Mouse (Mus musculus): ENCODE results near the gene Krt76. TPM values are rescaled to one million over a fixed set of nuclear protein-coding genes. Genes with fewer than 3 reads are reported as not detected.

The Krt76 gene
- polyA plus RNA-seq, 1 experiment from 2014 or later = not detected

- Histone ChIP-seq H3K27ac (no peak overlapping the region), H3K4me3 (no peak overlapping the region), H3K4me1 (replicated peaks) (peaks cover 33% of the 10 kb centered on the region), H3K9me3 (no peaks in the 10 kb centered on the region), H3K27me3 (ENCODE audit: insufficient read depth, poor library complexity, severe bottlenecking) (peaks cover 67% of the 10 kb centered on the region), H3K36me3 (no peaks in the 10 kb centered on the region)
- DNase-seq (ENCODE audit: low spot score) = no peak
- WGBS = 66% methylated on average over 5 of the region's 5 CpGs
Measured at GRCm38 (mm10) chr15:101856696-101857095, 36.0 kb downstream of the Krt76 start.

GRCm38 (mm10) chr15:101855732-101856131, 37.0 kb downstream of the Krt76 start:
- no peak overlapping the region for H3K4me3 ChIP-seq
- H3K27me3 ChIP-seq (ENCODE audit: insufficient read depth, poor library complexity, severe bottlenecking) = peaks cover 59% of the 10 kb centered on the region
- H3K9me3 ChIP-seq = no peaks in the 10 kb centered on the region
- WGBS = 71% methylated on average over 3 of the region's 3 CpGs
- no peak for DNase-seq (ENCODE audit: low spot score)
- H3K27ac ChIP-seq = no peak overlapping the region
- H3K4me1 ChIP-seq (replicated peaks) = peaks cover 33% of the 10 kb centered on the region
- no peaks in the 10 kb centered on the region for H3K36me3 ChIP-seq

GRCm38 (mm10) chr15:101854294-101854693, 38.4 kb downstream of the Krt76 start:
- H3K9me3 ChIP-seq = no peaks in the 10 kb centered on the region
- H3K4me3 ChIP-seq = no peak overlapping the region
- DNase-seq (ENCODE audit: low spot score) = no peak
- peaks cover 20% of the 10 kb centered on the region for H3K4me1 ChIP-seq (replicated peaks)
- 12% methylated on average over 5 of the region's 5 CpGs for WGBS
- H3K27ac ChIP-seq = no peak overlapping the region
- H3K27me3 ChIP-seq (ENCODE audit: insufficient read depth, poor library complexity, severe bottlenecking) = peaks cover 51% of the 10 kb centered on the region
- H3K36me3 ChIP-seq = no peaks in the 10 kb centered on the region

DNA sequence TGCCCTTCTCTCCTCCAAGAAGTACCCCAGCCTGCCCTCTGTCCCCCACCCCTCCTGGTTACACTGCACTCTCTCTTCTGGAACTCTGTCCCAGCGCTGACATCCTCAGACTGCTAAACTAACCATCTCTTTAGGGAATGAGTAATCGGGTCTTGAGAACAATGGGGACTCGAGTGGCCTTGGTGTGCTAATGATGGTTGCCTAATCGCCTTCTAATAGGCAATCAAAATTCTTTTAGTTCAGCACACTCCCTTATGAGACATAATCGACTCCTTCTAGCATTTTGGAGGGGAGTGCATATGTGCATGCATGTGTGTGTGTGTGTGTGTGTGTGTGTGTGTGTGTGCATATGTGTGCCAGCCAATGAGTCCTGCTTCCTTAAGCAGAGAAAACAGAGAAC, 40.1 kb downstream of the Krt76 start:
- Histone ChIP-seq H3K9me3 (no peaks in the 10 kb centered on the region), H3K27me3 (ENCODE audit: insufficient read depth, poor library complexity, severe bottlenecking) (peaks cover 40% of the 10 kb centered on the region), H3K36me3 (no peaks in the 10 kb centered on the region), H3K4me1 (replicated peaks) (peaks cover 13% of the 10 kb centered on the region; the same call in 1 of the 2 replicates), H3K27ac (no peak overlapping the region), H3K4me3 (no peak overlapping the region)
- no peak for DNase-seq (ENCODE audit: low spot score)
- WGBS = 55% methylated on average over 5 of the region's 5 CpGs

- H3K4me3 ChIP-seq = no peak within 1 kb of the TSS
- H3K9me3 ChIP-seq = no peaks in the 10 kb centered on the region
- H3K27me3 ChIP-seq (ENCODE audit: insufficient read depth, poor library complexity, severe bottlenecking) = peaks cover 44% of the 10 kb centered on the region
- no peaks in the 10 kb centered on the region for H3K36me3 ChIP-seq
- H3K4me1 ChIP-seq (replicated peaks) = peaks cover 18% of the 10 kb centered on the region
- no peak for DNase-seq (ENCODE audit: low spot score)
- no peak within 1 kb of the TSS for H3K27ac ChIP-seq
- 87% methylated on average over 6 of the region's 6 CpGs for WGBS
Measured at GRCm38 (mm10) chr15:101850694-101851093, 42.0 kb downstream of the Krt76 start, which contains the start of gene Krt1. Krt1 (minus strand) TSS chr15:101850794.

DNA sequence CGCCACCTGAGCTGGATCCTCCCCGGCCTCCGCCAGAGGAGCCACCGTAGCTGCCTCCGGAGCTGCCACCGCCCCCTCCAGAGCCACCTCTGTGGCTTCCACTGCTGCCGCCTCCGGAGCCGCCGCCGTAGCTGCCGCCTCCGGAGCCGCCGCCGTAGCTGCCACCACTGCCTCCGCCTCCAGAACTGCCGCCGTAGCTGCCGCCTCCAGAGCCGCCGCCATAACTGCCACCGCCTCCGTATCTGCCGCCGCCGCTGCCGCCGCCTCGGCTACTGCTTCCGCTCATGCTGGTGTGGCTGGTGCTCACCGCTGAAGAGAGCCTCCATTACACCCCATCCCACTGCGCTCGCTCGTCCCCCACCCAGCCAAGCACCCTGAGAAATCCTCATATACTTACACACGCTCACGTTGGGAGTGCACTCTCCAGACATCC, 46.7 kb downstream of the Krt76 start:
- WGBS = under 1% methylated on average over 37 of the region's 37 CpGs
- Histone ChIP-seq H3K4me3 (peak overlapping the region; percentile 69), H3K27ac (peak overlapping the region; percentile 91), H3K9me3 (no peaks in the 10 kb centered on the region), H3K4me1 (replicated peaks) (peaks cover 14% of the 10 kb centered on the region), H3K27me3 (ENCODE audit: insufficient read depth, poor library complexity, severe bottlenecking) (peaks cover 46% of the 10 kb centered on the region), H3K36me3 (no peaks in the 10 kb centered on the region)
- peak; percentile 66 for DNase-seq (ENCODE audit: low spot score)

- 77% methylated on average over 9 of the region's 9 CpGs for WGBS
- H3K36me3 ChIP-seq = no peaks in the 10 kb centered on the region
- H3K9me3 ChIP-seq = no peaks in the 10 kb centered on the region
- H3K27me3 ChIP-seq (ENCODE audit: insufficient read depth, poor library complexity, severe bottlenecking) = peaks cover 38% of the 10 kb centered on the region
- no peak overlapping the region for H3K4me3 ChIP-seq
- no peak for DNase-seq (ENCODE audit: low spot score)
- peaks cover 14% of the 10 kb centered on the region for H3K4me1 ChIP-seq (replicated peaks)
- no peak overlapping the region for H3K27ac ChIP-seq
Measured at GRCm38 (mm10) chr15:101843192-101843591, 49.5 kb downstream of the Krt76 start.

GRCm38 (mm10) chr15:101834784-101835328, 57.9 kb downstream of the Krt76 start:
- Histone ChIP-seq H3K27ac (no peak overlapping the region), H3K36me3 (no peaks in the 10 kb centered on the region), H3K4me1 (replicated peaks) (no peaks in the 10 kb centered on the region), H3K9me3 (no peaks in the 10 kb centered on the region), H3K27me3 (ENCODE audit: insufficient read depth, poor library complexity, severe bottlenecking) (no peaks in the 10 kb centered on the region), H3K4me3 (no peak overlapping the region)
- WGBS = 63% methylated on average over 5 of the region's 5 CpGs
- DNase-seq (ENCODE audit: low spot score) = no peak

Other genes starting within 250 kb of the Krt76 start
- gene Gm5478, start 245.5 kb downstream of the Krt76 start, polyA plus RNA-seq (2016; fragmentation: Nextera tagmentation; extraction: Ambion mirVana) = not detected in 2 replicates
- gene Krt6b, start 212.6 kb downstream of the Krt76 start, polyA plus RNA-seq (2016; fragmentation: Nextera tagmentation; extraction: Ambion mirVana) = not detected in 2 replicates
- not detected in 2 replicates for gene Krt6a, start 198.6 kb downstream of the Krt76 start, polyA plus RNA-seq (2016; fragmentation: Nextera tagmentation; extraction: Ambion mirVana)
- gene Krt5, start 180.0 kb downstream of the Krt76 start, polyA plus RNA-seq (2016; fragmentation: Nextera tagmentation; extraction: Ambion mirVana) = 0.16 and 2.1 TPM in 2 replicates
- not detected in 2 replicates for gene Krt71, start 149.8 kb downstream of the Krt76 start, polyA plus RNA-seq (2016; fragmentation: Nextera tagmentation; extraction: Ambion mirVana)
- gene Krt72, start 106.5 kb downstream of the Krt76 start, polyA plus RNA-seq (2016; fragmentation: Nextera tagmentation; extraction: Ambion mirVana) = not detected in 2 replicates
- not detected in 2 replicates for gene Krt73, start 90.6 kb downstream of the Krt76 start, polyA plus RNA-seq (2016; fragmentation: Nextera tagmentation; extraction: Ambion mirVana)
- gene Krt2, start 74.8 kb downstream of the Krt76 start, polyA plus RNA-seq (2016; fragmentation: Nextera tagmentation; extraction: Ambion mirVana) = not detected in 2 replicates
- gene Krt1, start 42.1 kb downstream of the Krt76 start, polyA plus RNA-seq (2016; fragmentation: Nextera tagmentation; extraction: Ambion mirVana) = 0.83 and 2.0 TPM in 2 replicates
- not detected in 2 replicates for gene Krt77, start 23.2 kb downstream of the Krt76 start, polyA plus RNA-seq (2016; fragmentation: Nextera tagmentation; extraction: Ambion mirVana)
- gene Krt4, start 31.8 kb upstream of the Krt76 start, polyA plus RNA-seq (2016; fragmentation: Nextera tagmentation; extraction: Ambion mirVana) = not detected in 2 replicates
- 0.18 TPM in 1 of 2 replicates, not detected in the other for gene Krt79, start 47.4 kb upstream of the Krt76 start, polyA plus RNA-seq (2016; fragmentation: Nextera tagmentation; extraction: Ambion mirVana)
- not detected in 2 replicates for gene Krt78, start 61.4 kb upstream of the Krt76 start, polyA plus RNA-seq (2016; fragmentation: Nextera tagmentation; extraction: Ambion mirVana)
- gene Krt8, start 111.6 kb upstream of the Krt76 start, polyA plus RNA-seq (2016; fragmentation: Nextera tagmentation; extraction: Ambion mirVana) = 43.1 and 55.5 TPM in 2 replicates
- 38.6 and 53.5 TPM in 2 replicates for gene Krt18, start 135.3 kb upstream of the Krt76 start, polyA plus RNA-seq (2016; fragmentation: Nextera tagmentation; extraction: Ambion mirVana)
- gene Eif4b, start 180.9 kb upstream of the Krt76 start, polyA plus RNA-seq (2016; fragmentation: Nextera tagmentation; extraction: Ambion mirVana) = 80.4 and 122 TPM in 2 replicates
- gene Tns2, start 207.5 kb upstream of the Krt76 start, polyA plus RNA-seq (2016; fragmentation: Nextera tagmentation; extraction: Ambion mirVana) = 11.8 and 13.8 TPM in 2 replicates
- 14.6 and 17.6 TPM in 2 replicates for gene Spryd3, start 243.3 kb upstream of the Krt76 start, polyA plus RNA-seq (2016; fragmentation: Nextera tagmentation; extraction: Ambion mirVana)